28 mouse cellular contexts compared by ENCODE assay signal in the genomic region with DNA sequence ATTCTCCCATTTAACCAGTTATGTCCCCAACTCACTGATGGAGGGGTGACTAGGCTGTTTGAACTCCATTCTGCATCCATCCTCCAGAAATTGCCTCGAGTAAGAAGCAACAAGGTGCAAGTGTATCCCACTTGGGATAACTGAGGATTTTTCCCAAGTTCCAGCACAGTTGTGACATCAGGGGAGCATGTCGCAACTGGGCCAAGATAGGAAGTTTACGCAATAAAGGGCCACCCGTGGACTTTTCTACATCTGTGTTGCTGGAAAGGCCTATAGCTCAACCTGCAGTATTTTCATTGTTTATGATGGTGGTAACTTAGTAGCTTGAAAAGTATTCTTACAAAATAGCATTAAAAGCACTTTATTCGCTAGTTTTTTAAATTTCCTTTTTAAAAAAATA.
DNase-seq lines count a peak whose midpoint lies in the region; ATAC-seq and TF ChIP-seq lines count a peak whose summit lies in the region.
"Had no signal": no experiment of that assay in that cellular context is flagged by ENCODE, and none has a peak within 500 bp of the region (broad histone marks: within the 10 kb centered on the region; RNA-seq: fewer than 3 reads in every experiment).

No protein-coding gene starts in this region.

- no peak for TF ChIP-seq POLR2A in thymus, adult 2 months (IDR thresholded peaks at IDR 0.05; ENCODE audit: control insufficient read depth, extremely low read depth, insufficient read depth, low read length, poor library complexity)

- ATAC-seq in liver, postnatal 0 days, result no peak
- ATAC-seq in megakaryocyte progenitor cell, adult 5-6 weeks (replicated peaks; ENCODE audit: poor library complexity), result 0 out of 2 replicates have a peak, but pooled peaks have one; percentile 4
- ATAC-seq: activated CD4-positive, CD25-positive, alpha-beta regulatory T cell, adult 4 months; forebrain, embryonic 15.5 days; hindbrain, embryonic 16.5 days; intestine, embryonic 16.5 days; midbrain, embryonic 13.5 days had no signal

- H3K27ac ChIP-seq in liver, postnatal 0 days (ENCODE audit: low read depth), result no peak overlapping the region
- no peak overlapping the region for H3K27ac ChIP-seq in thymus, adult 2 months (ENCODE audit: control insufficient read depth, insufficient read depth, low read length)
- H3K27ac ChIP-seq: embryonic facial prominence, embryonic 13.5 days; forebrain, embryonic 10.5 days; forebrain, embryonic 15.5 days; kidney, postnatal 0 days; limb, embryonic 10.5 days; limb, embryonic 15.5 days; midbrain, embryonic 13.5 days; neural tube, embryonic 13.5 days; stomach, postnatal 0 days had no signal

- DNase-seq in adrenal gland, postnatal 14 days, result peak; percentile 35
- DNase-seq in adrenal gland, postnatal 25 days, result no peak
- DNase-seq in liver, postnatal 0 days, result peak; percentile 43
- DNase-seq in liver, result no peak
- no peak for DNase-seq in thymus, adult 2 months
- DNase-seq: cerebellum, adult 11-12 months; cerebellum, postnatal 10 days; heart, postnatal 14 days; kidney, adult 8-10 months; kidney, postnatal 4 days; layer of hippocampus, postnatal 36 days; right cerebral cortex, postnatal 4 days; thymus, adult 18-20 months; thymus, postnatal 36 days had no signal

- no peaks in the 10 kb centered on the region for H3K79me3 ChIP-seq in C2C12 (ENCODE audit: low read depth)

- H3K4me3 ChIP-seq in liver, postnatal 0 days (ENCODE audit: low read depth, low read length), result no peak overlapping the region
- H3K4me3 ChIP-seq in C2C12 (ENCODE audit: insufficient read depth, poor library complexity, severe bottlenecking), result no peak overlapping the region
- H3K4me3 ChIP-seq in thymus, adult 2 months (ENCODE audit: control insufficient read depth, insufficient read depth, low read length), result no peak overlapping the region
- H3K4me3 ChIP-seq: embryonic facial prominence, embryonic 13.5 days; forebrain, embryonic 10.5 days; forebrain, embryonic 15.5 days; limb, embryonic 10.5 days; limb, embryonic 15.5 days; midbrain, embryonic 13.5 days; neural tube, embryonic 13.5 days had no signal

- H3K9ac ChIP-seq in liver, postnatal 0 days (replicated peaks), result no peak overlapping the region
- H3K9ac ChIP-seq: embryonic facial prominence, embryonic 13.5 days; forebrain, embryonic 15.5 days; limb, embryonic 15.5 days; midbrain, embryonic 13.5 days; neural tube, embryonic 13.5 days had no signal

- peaks cover 16% of the 10 kb centered on the region; the same call in 1 of the 2 replicates for H3K36me3 ChIP-seq in liver, postnatal 0 days (replicated peaks; ENCODE audit: insufficient read depth, low read length)
- peaks cover 31% of the 10 kb centered on the region for H3K36me3 ChIP-seq in C2C12 (ENCODE audit: control insufficient read depth, insufficient read depth)
- no peaks in the 10 kb centered on the region for H3K36me3 ChIP-seq in thymus, adult 2 months (ENCODE audit: control insufficient read depth, insufficient read depth, low read length)

- H3K4me2 ChIP-seq in liver, postnatal 0 days (ENCODE audit: low read depth, low read length), result no peak overlapping the region
- H3K4me2 ChIP-seq: embryonic facial prominence, embryonic 13.5 days; forebrain, embryonic 15.5 days; limb, embryonic 15.5 days; midbrain, embryonic 13.5 days; neural tube, embryonic 13.5 days had no signal

- H3K27me3 ChIP-seq in liver, postnatal 0 days (ENCODE audit: insufficient read depth, low read length), result no peaks in the 10 kb centered on the region
- no peaks in the 10 kb centered on the region for H3K27me3 ChIP-seq in C2C12 (ENCODE audit: control insufficient read depth, insufficient read depth, insufficient read length)
- H3K27me3 ChIP-seq in thymus, adult 2 months (ENCODE audit: control insufficient read depth, insufficient read depth, low read length), result no peaks in the 10 kb centered on the region
- H3K27me3 ChIP-seq: embryonic facial prominence, embryonic 13.5 days; forebrain, embryonic 15.5 days; limb, embryonic 15.5 days; midbrain, embryonic 13.5 days; neural tube, embryonic 13.5 days had no signal

- no peaks in the 10 kb centered on the region for H3K9me3 ChIP-seq in liver, postnatal 0 days (ENCODE audit: low read length)
- H3K9me3 ChIP-seq: embryonic facial prominence, embryonic 13.5 days; forebrain, embryonic 10.5 days; forebrain, embryonic 15.5 days; limb, embryonic 10.5 days; limb, embryonic 15.5 days; midbrain, embryonic 13.5 days; neural tube, embryonic 13.5 days had no signal

- 55% methylated on average over 5 of the region's 5 CpGs for WGBS in liver, postnatal 0 days (ENCODE audit: insufficient replicate concordance)
- 91% methylated on average over 5 of the region's 5 CpGs for WGBS in thymus, adult 2 months

- no peak overlapping the region for H3ac ChIP-seq in C2C12 (ENCODE audit: control insufficient read depth, insufficient read length, low read depth)

- no peak for TF ChIP-seq CTCF in liver, postnatal 0 days (IDR thresholded peaks at IDR 0.05; ENCODE audit: low read depth)
- TF ChIP-seq CTCF in C2C12 (IDR thresholded peaks at IDR 0.05; ENCODE audit: control insufficient read depth, insufficient read depth, insufficient read length), result no peak
- no peak for TF ChIP-seq CTCF in thymus, adult 2 months (IDR thresholded peaks at IDR 0.05; ENCODE audit: borderline replicate concordance, control insufficient read depth, extremely low read depth, insufficient read depth, low read length, poor library complexity)

- no peaks in the 10 kb centered on the region for H3K79me2 ChIP-seq in C2C12 (ENCODE audit: control insufficient read depth, insufficient read depth)

- H3K4me1 ChIP-seq in liver, postnatal 0 days (ENCODE audit: insufficient read depth), result no peaks in the 10 kb centered on the region
- H3K4me1 ChIP-seq in thymus, adult 2 months (replicated peaks; ENCODE audit: control insufficient read depth, insufficient read depth, low read length), result no peaks in the 10 kb centered on the region
- H3K4me1 ChIP-seq: embryonic facial prominence, embryonic 13.5 days; forebrain, embryonic 10.5 days; forebrain, embryonic 15.5 days; limb, embryonic 10.5 days; limb, embryonic 15.5 days; midbrain, embryonic 13.5 days; neural tube, embryonic 13.5 days had no signal

- no peak for TF ChIP-seq EP300 in liver, postnatal 0 days (IDR thresholded peaks at IDR 0.05; ENCODE audit: low read depth)

TF ChIP-seq in C2C12, 6 proteins besides CTCF, POLR2A, EP300 and RAD21:
- TF ChIP-seq USF1 (IDR thresholded peaks at IDR 0.05; ENCODE audit: low read depth) (no peak), MYOD1 (IDR thresholded peaks at IDR 0.05; ENCODE audit: control insufficient read depth, insufficient read length, low read depth) (no peak), CEBPB (IDR thresholded peaks at IDR 0.05; ENCODE audit: low read depth) (peak; percentile 54)

Comparison
In these comparisons a context has a peak if more than half of its experiments do, and no peak if none do; other contexts are left out.
1. DNase-seq: peak in adrenal gland, postnatal 14 days (single experiment) and liver, postnatal 0 days (single experiment); none in adrenal gland, postnatal 25 days (single experiment), liver (single experiment) and thymus, adult 2 months (single experiment).